Mouse (Mus musculus) spleen, postnatal 10 days (tissue): ENCODE results near the gene Nek9.

ENCODE experiments used
- DNase-seq, 2 experiments: peaks; one replicate each; pipeline ENCODE4 v3.0.0; 2021 to 2022; ENCODE audit warnings: low spot score in 2 of 2

The Nek9 gene

DNA sequence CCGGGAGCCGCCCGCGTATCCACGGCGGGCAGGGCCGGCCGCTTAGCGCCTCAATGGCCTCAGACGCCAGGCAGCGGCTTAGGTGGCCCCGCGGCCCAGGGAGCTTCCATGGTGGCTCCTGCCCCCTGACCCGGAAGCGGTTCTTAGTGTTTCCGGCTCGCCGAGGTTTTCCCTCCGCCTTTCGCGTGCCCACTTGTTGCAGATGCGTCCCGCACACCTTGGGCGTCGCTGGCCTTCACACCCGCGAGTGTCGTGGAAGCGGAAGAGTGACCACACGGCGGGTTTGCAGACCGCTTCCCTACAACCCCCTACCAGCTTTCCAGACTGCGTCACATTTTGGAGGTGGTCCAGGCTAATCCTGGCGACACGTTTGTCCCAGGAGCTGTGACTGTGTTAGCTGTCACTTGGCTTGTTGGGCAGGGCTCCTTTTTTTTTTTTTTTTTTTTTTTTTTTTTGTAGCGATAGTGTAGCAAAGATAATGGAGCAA, at the start of gene Nek9:
TSS of gene Nek9 (minus strand) at position 120 of the 487 bp plus-strand sequence.
- DNase-seq = peak; percentile 91 to 94

DNA sequence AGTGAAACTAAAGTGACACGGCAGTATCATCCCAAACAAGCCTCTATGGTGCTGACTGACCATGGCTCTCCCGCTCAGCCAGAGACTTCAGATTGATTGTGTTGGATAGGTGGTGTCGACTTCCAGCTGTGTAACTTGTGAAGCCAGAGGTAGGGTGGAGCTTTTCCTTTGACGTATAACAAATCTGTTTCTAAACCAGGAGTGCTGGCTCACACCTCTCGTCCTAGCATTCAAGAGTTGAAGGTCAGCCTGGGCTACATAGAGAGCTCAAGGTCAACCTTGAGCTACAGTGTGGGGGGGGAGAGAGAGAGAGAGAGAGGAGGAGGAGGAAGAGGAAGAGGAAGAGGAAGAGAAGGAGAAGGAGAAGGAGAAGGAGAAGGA, 46.8 kb upstream of the Nek9 start:
- DNase-seq = no peak

DNA sequence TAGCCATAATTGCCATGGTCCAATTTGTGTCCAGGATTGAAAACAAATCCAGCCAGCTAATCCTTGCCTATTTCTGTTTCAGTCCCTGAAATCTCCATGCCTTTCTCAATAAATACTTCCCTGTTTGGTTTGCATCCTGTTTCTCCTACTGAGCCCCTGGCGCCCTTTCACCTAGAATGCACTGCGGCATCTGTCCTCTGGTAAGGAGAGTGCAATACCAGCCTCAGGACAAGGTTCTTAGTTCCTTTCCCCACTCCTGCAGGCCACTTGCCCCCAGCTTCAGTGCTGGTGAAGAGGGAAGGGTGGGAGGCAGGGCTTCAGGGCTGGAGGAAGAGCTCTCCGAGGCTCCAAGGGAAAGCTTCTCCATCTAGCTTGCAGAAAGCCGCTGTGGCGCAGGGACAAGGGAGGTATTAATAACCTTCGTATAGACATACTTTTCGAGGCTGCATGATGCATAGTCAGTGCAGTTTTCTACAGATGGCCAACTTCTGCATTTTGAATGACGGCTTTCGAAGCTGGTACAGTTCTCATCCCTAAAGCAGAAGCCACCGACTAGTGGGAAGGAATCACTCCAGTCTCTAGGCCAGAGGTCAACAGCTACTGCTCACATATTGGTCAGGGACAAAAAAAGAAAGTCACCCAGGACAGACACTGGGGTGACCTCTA, 46.3 kb upstream of the Nek9 start:
- DNase-seq = no peak

DNA sequence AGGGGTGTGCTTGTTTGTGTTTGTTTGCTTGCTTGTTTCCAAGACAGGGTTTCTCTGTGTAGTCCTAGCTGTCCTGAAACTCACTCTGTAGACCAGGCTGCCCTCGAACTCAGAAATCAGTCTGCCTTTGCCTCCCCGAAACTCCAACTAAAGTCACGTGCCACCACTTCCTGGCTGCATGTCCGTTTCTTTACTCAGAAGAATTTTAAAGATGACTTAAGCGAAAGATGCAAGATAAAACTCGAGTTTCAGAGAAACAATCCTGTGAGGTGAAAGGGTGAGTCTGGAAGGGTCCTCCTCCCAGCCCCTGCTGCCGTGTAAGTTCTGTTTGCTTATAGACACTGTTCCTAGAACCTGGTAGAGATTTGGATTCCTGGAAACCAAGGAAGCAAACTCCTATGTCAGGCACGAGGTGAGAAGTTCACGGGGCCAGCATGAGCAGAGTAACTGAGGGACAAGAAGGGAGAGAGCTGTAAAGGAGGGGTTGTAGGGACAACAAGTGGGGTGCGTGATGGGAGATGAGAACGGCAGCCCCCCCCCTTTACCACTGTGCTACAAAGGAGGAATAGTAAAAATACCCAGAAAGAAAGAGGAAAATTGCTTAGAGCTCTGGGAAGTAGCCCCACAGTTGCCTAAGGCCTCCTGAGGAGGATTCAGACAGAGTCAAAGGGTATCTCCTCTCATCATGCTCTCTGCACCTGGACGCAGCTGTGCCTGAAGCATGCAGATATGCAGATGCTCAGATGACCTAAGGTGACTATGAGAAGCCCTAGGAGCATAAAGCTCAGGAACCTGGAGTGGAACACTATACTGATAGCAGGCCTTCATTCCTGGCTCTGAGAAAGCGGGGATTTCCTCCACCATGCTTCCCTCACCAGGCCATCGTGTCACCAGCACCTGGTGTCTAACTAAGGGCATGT, 43.9 kb upstream of the Nek9 start:
- DNase-seq = no peak

DNA sequence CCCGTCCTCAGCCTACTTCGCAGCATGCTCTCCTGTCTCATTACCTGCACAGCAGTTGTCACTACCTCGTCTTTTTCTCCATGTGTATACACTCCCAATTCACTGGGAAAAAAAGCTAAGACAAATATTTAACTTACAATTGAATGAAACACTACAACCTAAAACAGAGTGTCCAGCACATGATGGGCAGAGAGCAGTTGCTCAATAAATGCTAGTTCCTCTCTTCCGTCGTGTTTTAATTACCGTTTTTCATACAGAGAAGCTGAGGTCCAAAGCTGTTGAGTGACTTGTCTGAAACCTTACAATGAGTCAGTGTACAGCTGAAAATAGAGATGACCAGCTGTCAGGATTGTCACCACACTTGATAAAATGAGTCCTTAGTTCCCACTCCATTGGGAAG, 42.4 kb upstream of the Nek9 start:
- DNase-seq = no peak

DNA sequence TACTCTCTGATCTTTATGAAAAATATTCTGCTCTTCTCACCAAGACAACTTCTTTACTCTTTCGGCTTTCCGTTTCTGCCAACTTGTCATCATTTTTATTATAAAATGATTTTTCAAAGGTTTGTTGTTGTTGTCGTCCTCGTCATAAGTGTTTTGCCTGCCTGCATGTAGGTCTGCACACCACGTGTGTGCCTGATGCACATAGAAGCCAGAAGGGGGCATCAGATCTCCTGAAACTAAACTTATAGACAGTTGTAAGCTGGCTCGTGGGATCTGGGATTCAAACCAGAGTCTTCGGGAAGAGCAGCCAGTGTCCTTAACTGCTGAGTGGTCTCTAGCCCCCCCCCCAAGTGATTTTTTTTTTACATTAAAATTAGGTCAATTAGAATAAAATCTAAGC, 41.8 kb upstream of the Nek9 start:
- DNase-seq = no peak

DNA sequence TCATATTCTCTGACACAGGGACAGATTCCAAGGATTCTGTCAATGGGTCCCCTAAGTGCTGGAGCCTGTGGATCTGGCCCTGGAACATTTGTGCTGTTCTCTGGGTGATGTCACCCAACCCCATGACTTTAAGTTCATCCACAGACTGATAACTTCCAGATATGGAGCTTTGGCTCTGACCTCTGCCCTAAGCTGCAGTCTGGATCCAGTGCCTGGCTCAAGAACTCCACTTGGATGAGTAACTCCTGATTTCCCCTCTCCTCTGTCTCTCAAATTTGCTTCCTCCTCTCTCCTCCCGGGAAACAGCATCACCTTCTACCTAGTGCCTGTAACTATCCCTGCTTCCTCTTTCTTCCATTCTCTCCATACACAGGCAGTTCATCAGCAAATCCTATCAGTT, 41.1 kb upstream of the Nek9 start:
- no peak for DNase-seq

DNA sequence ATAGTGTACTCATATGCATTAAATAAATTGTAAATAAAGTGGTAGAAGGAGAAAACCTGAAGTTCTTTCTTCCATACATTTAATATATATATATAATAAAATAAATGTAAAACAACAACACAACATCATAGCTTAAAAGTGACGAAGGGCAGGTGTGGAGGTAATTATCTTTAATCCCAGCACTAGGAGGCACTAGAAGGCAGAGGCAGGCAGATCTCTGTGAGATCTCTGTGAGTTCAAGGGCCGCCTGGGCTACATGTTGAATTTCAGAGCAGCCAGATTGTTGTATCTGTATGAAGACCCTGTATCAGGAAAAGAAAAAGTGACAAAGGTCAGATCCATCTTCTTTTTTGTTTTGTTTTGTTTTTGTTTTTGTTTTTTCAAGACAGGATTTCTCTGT, 39.1 kb upstream of the Nek9 start:
- no peak for DNase-seq

DNA sequence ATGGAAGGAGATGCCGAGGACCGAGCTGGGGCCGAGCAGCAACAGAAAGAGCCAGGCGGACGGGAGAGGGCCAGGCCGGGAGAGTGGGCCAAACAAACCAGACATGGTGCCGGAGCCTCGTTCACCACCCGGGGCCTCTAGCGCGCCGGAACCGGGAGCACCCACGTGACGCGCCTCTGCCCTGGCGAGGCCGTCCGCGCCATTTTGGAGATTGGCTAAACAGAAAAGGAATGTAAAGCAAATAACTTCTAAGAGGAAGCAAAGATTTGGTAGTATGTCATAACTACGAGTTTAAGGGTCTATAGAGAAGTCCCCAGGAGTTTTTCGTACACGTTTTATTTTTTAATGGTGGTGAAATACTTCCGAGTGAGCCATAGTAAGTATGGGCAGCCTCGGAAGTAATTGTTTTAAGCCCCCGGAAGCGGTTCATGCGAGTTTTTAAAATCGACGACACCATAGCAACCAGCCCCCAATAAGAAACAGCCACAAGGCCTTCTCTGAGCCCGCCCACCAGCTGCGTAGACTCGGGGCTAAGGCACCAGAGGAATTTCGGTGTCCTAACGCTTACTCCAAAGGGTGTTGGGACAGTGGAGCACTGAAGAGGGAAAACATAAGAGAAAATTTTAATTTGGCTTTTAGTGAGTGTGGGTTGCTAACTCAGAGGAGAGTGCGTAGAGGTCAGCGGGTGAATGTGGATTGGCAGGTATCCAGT, 35.6 kb upstream of the Nek9 start, which contains the start of gene Tmed10:
TSS of gene Tmed10 (minus strand) at position 287 of the 712 bp plus-strand sequence.
- peak; percentile 71 to 91 for DNase-seq

DNA sequence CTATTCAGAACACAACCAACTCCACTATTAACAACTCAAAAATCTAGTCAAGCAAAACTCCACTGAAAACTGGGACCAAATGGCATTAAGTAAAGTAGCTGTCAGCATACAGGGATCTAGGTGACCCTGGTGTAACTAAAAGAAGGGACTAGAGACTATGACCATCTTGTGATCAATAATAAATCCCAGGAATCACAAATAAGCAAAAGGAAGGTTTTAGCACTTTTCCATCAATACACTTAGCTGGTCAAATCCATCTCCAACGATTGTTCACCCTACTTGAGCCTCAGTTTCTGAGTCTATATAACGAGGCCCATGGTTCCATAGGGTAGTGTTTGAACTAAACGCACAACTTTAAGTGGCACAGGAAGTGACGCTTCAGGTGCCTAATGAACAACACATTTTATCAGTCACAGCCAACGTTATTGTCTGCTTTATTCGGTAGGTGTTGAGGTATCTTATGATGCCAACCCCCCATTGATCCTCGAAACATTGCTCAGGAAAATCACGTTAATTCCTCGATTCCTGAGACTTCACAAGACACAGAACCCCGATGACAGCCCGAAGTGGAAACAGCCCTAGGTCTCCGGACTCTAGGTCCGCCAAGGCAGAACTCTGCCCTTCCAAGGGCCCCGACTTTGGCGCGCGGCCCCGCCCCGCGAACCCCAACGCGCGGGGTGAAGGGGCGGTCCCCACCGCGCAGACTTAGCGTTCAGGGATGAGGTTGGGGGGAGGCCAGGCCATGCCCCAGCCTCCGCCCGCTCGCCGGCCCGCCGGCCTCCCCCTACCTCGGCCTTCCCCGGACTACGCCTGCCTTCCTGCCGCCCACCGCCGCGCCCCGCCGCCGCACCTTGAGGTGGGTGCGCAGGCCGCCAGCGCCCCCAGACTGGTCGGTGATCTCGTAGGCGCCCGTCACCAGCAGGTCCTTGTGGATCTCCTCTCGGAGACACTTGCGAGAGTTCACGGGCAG, 34.7 kb upstream of the Nek9 start:
- DNase-seq = peak; percentile 84 to 87

DNA sequence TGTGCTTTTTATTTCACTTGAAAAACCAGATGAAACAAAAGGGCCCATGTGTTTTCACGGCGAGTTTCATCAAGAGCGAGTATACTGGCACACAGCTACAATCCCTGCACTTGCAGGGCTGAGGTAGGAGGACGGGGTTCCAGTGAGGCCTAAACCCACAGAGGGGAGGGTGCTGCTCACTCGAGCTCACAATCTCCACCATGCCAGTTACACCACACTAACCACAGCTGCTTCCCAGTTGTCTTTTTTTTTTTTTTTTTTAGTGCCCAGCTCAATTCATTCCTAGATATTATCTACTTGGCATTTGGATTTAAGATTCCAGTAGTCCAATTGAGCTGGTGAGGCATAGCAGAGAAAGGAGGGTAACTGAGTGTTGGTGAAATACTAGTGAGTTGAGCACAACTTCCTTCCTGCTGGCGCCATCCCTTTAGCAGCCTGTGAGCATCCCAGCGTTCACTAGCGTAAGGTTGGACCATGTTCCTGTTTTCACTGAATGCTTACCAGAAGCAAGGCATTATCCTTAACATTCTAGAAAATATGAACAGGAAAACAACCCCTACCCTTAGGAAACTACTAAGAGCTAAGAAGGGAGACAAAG, 33.0 kb upstream of the Nek9 start:
- DNase-seq = no peak

DNA sequence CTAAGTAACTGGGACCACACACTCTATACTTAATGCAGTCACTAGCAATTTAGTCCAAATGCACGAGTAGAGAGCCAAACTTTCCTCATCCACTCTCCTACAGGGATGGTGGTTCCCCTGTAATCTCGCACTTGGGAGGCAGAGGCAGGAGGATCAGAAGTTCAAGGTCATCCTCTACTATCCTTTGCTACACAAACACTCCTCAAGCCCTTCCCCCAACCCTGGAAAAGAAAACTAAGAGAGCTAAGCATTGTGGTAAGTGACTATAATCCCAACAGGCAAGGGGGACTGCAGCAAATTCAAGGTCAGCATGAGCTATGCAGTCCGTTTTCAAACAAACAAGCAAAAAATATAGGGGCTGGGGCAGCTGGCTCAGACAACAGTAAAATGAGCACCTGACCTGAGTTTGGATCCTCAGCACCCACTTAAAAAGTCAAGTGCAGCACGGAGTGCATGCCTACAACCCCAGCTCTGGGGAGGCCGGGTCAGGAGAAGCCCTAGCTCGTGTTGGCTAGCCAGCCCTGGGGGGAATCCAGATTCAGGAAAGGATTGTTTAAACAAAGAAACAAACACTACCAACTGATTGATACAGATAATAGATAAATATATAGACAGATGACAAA, 29.4 kb upstream of the Nek9 start:
- no peak for DNase-seq

DNA sequence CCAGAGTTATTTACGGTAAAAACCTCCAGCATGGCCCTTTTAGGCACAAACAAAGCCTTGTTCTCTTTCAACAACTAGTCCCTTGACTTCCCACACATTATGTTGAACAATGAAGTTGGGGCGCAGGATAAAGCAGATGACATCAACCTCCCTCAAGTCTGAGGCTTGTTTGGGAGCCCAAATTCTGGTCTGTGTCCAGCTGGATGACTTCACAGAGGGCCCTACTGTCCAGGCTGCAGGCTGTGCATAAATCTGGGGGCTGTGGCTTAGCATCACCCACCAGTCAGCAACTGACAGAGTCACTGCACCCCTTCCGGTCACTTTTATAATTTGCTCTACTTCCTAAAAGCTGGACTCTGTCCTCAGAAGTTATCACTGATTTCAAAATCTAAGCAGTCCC, 27.1 kb upstream of the Nek9 start:
- DNase-seq = no peak

DNA sequence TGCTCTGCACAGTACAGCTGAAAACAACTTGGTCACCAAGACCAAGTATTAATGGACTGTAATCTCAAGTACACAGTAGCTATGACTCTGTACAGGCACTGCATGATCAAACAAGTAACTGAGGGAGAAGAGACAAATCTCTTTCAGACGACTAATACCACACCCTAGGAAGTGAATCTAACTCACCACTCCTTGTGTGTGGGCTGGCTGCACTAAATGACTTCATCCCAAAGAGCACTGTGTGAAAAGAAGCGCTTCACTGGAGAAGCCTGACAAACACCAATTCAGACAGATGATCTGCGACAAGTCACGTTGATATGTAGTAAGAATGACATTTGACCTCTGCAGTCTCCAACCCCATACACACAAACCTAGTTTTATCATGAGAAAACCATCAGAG, 23.3 kb upstream of the Nek9 start:
- no peak for DNase-seq

DNA sequence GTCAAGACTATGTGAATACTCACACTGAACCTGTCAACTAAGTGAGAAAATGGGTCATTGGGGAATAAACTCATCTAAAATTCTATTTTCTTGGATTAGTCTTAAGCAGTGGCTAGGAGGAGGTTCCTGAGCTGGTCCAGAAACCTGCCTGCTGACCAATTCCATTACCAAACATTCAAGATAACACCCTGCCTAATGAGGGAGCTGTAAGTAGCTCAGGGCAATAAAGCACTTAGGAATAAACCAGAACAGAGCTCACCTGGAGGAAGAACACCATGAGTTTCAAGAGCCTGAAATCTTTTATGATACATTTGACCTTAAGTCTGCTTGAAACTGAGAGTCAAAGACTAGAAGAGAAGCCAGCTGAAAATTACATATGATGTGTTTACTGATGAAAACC, 22.4 kb upstream of the Nek9 start:
- no peak for DNase-seq

DNA sequence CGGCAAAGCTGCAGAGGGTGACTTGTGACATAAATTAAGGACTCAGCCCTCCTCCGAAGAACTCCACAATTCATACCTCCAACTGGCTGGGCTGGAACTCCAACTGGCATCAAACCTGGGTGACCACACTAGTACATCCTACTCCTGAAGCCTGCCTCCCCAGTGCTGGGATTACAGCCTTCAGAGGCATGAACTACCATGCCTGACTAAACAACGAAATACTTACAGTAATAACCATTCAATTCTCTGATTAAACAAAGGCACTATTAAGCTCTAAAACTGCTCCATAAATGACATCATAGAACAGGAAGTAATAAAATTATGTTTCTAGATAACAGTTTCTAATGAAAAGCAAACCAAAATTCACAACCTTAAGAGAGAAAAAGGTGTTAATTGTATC, 22.0 kb upstream of the Nek9 start:
- no peak for DNase-seq

DNA sequence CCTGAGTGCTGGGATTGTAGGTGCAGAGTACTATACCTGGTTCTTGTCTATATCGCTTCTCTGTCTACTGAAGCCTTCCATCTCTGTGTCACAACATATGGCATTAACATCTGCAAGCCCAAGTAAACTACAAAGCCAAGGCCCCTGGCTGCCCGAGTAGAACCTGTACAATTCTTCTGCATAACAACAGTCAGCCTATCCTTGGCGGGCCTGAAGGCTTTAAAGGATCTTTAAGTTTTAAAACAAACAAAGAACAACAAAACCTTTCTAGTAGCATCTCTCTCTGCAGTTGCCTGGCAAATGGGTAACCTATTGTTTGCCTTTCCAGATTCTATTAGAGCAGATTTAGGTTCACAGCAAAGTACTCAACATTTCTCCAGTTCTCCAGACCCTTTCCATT, 14.9 kb upstream of the Nek9 start:
- DNase-seq = no peak

DNA sequence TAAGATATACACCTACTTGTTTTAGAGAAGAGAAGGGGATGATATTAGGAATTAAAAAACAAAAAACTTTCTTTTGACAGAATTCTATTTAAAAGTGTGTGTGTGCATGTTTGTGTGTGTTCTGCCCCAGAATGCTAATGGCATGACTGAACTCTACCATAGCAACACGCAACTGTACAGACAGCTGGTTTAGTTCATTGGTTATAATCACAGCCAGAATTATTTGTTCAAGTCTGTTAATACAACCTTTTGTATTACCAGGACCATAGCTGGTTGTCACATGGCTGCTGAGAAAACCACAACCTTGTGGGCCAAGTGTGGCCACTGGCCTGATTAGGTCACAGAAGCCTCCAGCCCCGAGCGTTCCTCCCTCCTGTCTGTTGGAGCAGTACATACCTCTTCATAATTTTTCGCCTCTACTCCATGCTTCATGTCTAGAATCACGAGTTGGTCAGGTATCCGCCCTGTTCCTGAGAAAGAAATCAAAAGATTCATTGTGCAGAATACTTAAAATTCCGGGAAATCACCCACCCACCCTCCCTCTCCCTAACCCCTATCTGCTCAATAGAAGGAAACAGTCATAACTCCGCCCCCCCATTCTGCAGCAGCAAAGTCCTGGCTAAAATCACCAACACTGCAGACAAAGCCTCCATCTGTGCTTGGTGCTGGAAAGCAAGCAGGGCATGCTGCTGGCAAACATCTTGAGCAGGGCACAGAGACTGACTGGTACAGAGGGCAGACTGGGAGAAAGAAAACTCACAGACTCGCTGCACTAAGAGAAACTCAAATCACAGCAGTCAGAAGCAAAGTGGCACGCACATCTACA, 11.5 kb upstream of the Nek9 start:
- no peak for DNase-seq

DNA sequence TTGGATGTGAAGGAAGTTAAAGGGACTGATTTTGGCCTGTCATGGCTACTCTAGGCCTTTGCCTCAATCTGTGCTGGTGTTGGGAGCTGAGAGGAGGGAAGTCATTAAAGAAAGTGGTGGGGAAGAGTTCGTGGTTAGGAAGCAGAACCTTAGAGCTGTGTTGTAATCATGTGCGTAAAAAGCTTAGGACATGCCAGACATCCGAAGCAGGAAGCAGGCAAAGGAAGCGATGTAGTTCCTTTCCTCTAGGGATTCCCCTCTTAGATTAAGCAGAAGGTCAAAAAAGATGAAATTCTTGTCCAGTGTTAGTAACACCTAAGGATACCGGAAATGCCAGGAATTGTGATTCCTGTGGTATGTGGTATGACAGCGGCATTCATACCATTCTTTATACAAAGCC, 9.2 kb upstream of the Nek9 start:
- no peak for DNase-seq
